Mouse (Mus musculus) G1E (cell line): ENCODE measurements at regions not wholly inside any gene's neighbourhood (a gene's known extent, or its start where the extent isn't known, plus 50 kb on each side); places are given as distances from the start of the nearest gene placed in this dataset.

Experiments used
- CTCF ChIP-seq: IDR thresholded peaks from 2 replicates; pipeline ENCODE4 v1.5.1; 2012; ENCODE audit warnings: low read depth, low read length, inconsistent platforms, mixed read lengths
- POLR2AphosphoS5 ChIP-seq: IDR thresholded peaks from 2 replicates; pipeline ENCODE4 v1.6.1; 2012; ENCODE audit warnings: low read depth, low read length, inconsistent platforms; ENCODE audit not compliant: insufficient replicate concordance
- TAL1 ChIP-seq: conservative IDR thresholded peaks from 2 replicates; pipeline ENCODE4 v1.6.1; 2012; ENCODE audit warnings: low read depth, low read length, inconsistent platforms, mixed read lengths

DNA sequence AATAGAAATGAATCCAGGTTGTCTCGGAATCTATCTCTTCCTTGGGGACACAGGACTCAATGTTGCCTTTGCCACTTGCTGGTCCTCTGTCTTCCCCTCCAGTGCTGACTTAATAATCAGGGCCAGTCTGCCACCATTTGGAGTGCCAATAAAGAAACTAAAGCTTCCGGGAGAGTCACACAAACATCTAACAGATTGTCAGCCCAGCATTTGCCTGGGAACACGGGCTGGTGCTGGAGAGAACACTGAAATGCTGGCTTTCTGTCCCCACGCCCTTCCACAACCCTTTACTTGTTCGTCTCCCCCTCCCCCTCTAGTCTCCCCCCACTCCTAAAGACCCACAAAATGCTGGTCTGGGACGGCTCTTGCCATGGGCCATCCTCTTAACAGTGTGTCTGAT lies 104.4 kb upstream of the Prox1 start:
- TF ChIP-seq CTCF = no peak
- no peak for TF ChIP-seq POLR2AphosphoS5
- TF ChIP-seq TAL1 = no peak
